Mouse (Mus musculus) stomach, embryonic 15.5 days (tissue): ENCODE data around the gene Socs5. TPM values are rescaled to one million over a fixed set of nuclear protein-coding genes. Genes with fewer than 3 reads are reported as not detected.
A peak's percentile ranks its signal among the peaks of the same experiment; 100 is the strongest.

ENCODE experiments used
- ATAC-seq: fragments of 200-750 bp; cut with Nextera tagmentation; 2 replicates; pipeline ENCODE4 v1.8.0; 2017; ENCODE audit warnings: low read depth, moderate number of reproducible peaks, moderate TSS enrichment; ENCODE audit not compliant: insufficient read depth, low FRiP score
- H3K27ac ChIP-seq: fragments of 300-500 bp; sonication (generic); 2 replicates; pipeline ENCODE4 v1.5.1; 2015; ENCODE audit warnings: mild to moderate bottlenecking, inconsistent platforms
- H3K27me3 ChIP-seq: fragments of 300-500 bp; sonication (generic); replicated peaks from 2 replicates; pipeline ENCODE4 v1.6.1; 2015; ENCODE audit warnings: inconsistent platforms
- H3K36me3 ChIP-seq: fragments of 300-500 bp; sonication (generic); 2 replicates; pipeline ENCODE4 v1.6.1; 2015; ENCODE audit warnings: inconsistent platforms
- H3K4me1 ChIP-seq: fragments of 300-500 bp; sonication (generic); 2 replicates; pipeline ENCODE4 v1.6.1; 2015; ENCODE audit warnings: inconsistent platforms
- H3K4me2 ChIP-seq: fragments of 300-500 bp; sonication (generic); 2 replicates; pipeline ENCODE4 v1.6.1; 2015; ENCODE audit warnings: mild to moderate bottlenecking, inconsistent platforms
- H3K4me3 ChIP-seq: fragments of 300-500 bp; sonication (generic); replicated peaks from 2 replicates; pipeline ENCODE4 v1.5.1; 2015; ENCODE audit warnings: inconsistent platforms
- H3K9ac ChIP-seq: fragments of 300-500 bp; sonication (generic); 2 replicates; pipeline ENCODE4 v1.6.1; 2015; ENCODE audit warnings: inconsistent platforms
- H3K9me3 ChIP-seq: fragments of 300-500 bp; sonication (generic); 2 replicates; pipeline ENCODE4 v1.6.1; 2016; ENCODE audit warnings: inconsistent platforms
- WGBS: fragments of 180-500 bp; shearing (Covaris S2); methylation state at CpG from one replicate; pipeline ENCODE4 v1.1.7; 2015; 5-methylcytosine and 5-hydroxymethylcytosine counted together
- polyA plus RNA-seq: library from polyadenylated mRNA; unstranded; fragments of >200 nt; fragmentation: Nextera tagmentation; extraction: Ambion mirVana; gene quantifications from 2 replicates; pipeline ENCODE4 v1.2.1, GENCODE M21; 2015

Socs5 gene
- polyA plus RNA-seq, 1 experiment from 2014 or later: 12.2 TPM

GRCm38 (mm10) chr17:87146415-87147021 is 39.0 kb downstream of the Socs5 start:
- Histone ChIP-seq H3K36me3 (no peaks in the 10 kb centered on the region), H3K4me3 (no peak overlapping the region), H3K27me3 (no peaks in the 10 kb centered on the region), H3K4me2 (no peak overlapping the region), H3K9ac (no peak overlapping the region), H3K9me3 (no peaks in the 10 kb centered on the region), H3K4me1 (no peaks in the 10 kb centered on the region; the same call in 1 of the 2 replicates), H3K27ac (no peak overlapping the region)
- WGBS: 74% methylated on average over 8 of the region's 8 CpGs
- no peak for ATAC-seq

GRCm38 (mm10) chr17:87149762-87150161 is 42.3 kb downstream of the Socs5 start:
- Histone ChIP-seq H3K4me1 (0 out of 2 replicates have a peak, but pooled peaks cover 4% of the 10 kb centered on the region), H3K27me3 (no peaks in the 10 kb centered on the region), H3K9ac (no peak overlapping the region), H3K27ac (no peak overlapping the region), H3K4me3 (no peak overlapping the region), H3K9me3 (no peaks in the 10 kb centered on the region), H3K36me3 (no peaks in the 10 kb centered on the region), H3K4me2 (no peak overlapping the region)
- ATAC-seq: no peak
- WGBS: 71% methylated on average over 12 of the region's 12 CpGs

GRCm38 (mm10) chr17:87152984-87153383 is 45.5 kb downstream of the Socs5 start:
- no peak for ATAC-seq
- Histone ChIP-seq H3K27ac (no peak overlapping the region), H3K36me3 (no peaks in the 10 kb centered on the region), H3K4me2 (no peak overlapping the region), H3K4me3 (no peak overlapping the region), H3K4me1 (0 out of 2 replicates have a peak, but pooled peaks cover 4% of the 10 kb centered on the region), H3K27me3 (no peaks in the 10 kb centered on the region), H3K9ac (no peak overlapping the region), H3K9me3 (no peaks in the 10 kb centered on the region)
- WGBS: 39% methylated on average over 5 of the region's 5 CpGs

- no peak overlapping the region for H3K9ac ChIP-seq
- 56% methylated on average over 3 of the region's 3 CpGs for WGBS
- no peaks in the 10 kb centered on the region for H3K36me3 ChIP-seq
- no peak for ATAC-seq
- no peak overlapping the region for H3K27ac ChIP-seq
- H3K27me3 ChIP-seq: no peaks in the 10 kb centered on the region
- no peaks in the 10 kb centered on the region for H3K9me3 ChIP-seq
- 0 out of 2 replicates have a peak, but pooled peaks cover 4% of the 10 kb centered on the region for H3K4me1 ChIP-seq
- H3K4me2 ChIP-seq: no peak overlapping the region
- H3K4me3 ChIP-seq: no peak overlapping the region
Measured at GRCm38 (mm10) chr17:87155664-87156063, 48.2 kb downstream of the Socs5 start.

GRCm38 (mm10) chr17:87157739-87158138 is 50.3 kb downstream of the Socs5 start:
- Histone ChIP-seq H3K9ac (no peak overlapping the region), H3K4me1 (0 out of 2 replicates have a peak, but pooled peaks cover 4% of the 10 kb centered on the region), H3K36me3 (no peaks in the 10 kb centered on the region), H3K4me2 (no peak overlapping the region), H3K27me3 (no peaks in the 10 kb centered on the region), H3K27ac (no peak overlapping the region), H3K4me3 (no peak overlapping the region), H3K9me3 (no peaks in the 10 kb centered on the region)
- peak; percentile 65; the same call in 1 of the 2 replicates for ATAC-seq
- 53% methylated on average over 13 of the region's 13 CpGs for WGBS

GRCm38 (mm10) chr17:87158597-87158996 is 51.1 kb downstream of the Socs5 start:
- H3K4me1 ChIP-seq: no peaks in the 10 kb centered on the region
- no peaks in the 10 kb centered on the region for H3K9me3 ChIP-seq
- no peaks in the 10 kb centered on the region for H3K36me3 ChIP-seq
- H3K4me2 ChIP-seq: no peak overlapping the region
- H3K4me3 ChIP-seq: no peak overlapping the region
- H3K9ac ChIP-seq: no peak overlapping the region
- H3K27me3 ChIP-seq: no peaks in the 10 kb centered on the region
- no peak for ATAC-seq
- 70% methylated on average over 14 of the region's 14 CpGs for WGBS
- H3K27ac ChIP-seq: no peak overlapping the region

GRCm38 (mm10) chr17:87160270-87160669 is 52.8 kb downstream of the Socs5 start:
- H3K36me3 ChIP-seq: no peaks in the 10 kb centered on the region
- no peak for ATAC-seq
- no peaks in the 10 kb centered on the region for H3K4me1 ChIP-seq
- H3K27ac ChIP-seq: no peak overlapping the region
- no peaks in the 10 kb centered on the region for H3K27me3 ChIP-seq
- no peak overlapping the region for H3K4me3 ChIP-seq
- no peaks in the 10 kb centered on the region for H3K9me3 ChIP-seq
- 76% methylated on average over 3 of the region's 3 CpGs for WGBS
- no peak overlapping the region for H3K9ac ChIP-seq
- H3K4me2 ChIP-seq: no peak overlapping the region

GRCm38 (mm10) chr17:87164312-87164922 is 56.9 kb downstream of the Socs5 start:
- no peak; the same call in 1 of the 2 replicates for ATAC-seq
- H3K9me3 ChIP-seq: no peaks in the 10 kb centered on the region
- no peak overlapping the region for H3K9ac ChIP-seq
- H3K4me3 ChIP-seq: no peak overlapping the region
- H3K36me3 ChIP-seq: no peaks in the 10 kb centered on the region
- H3K4me1 ChIP-seq: no peaks in the 10 kb centered on the region
- WGBS: 79% methylated on average over 7 of the region's 7 CpGs
- no peak overlapping the region for H3K27ac ChIP-seq
- no peaks in the 10 kb centered on the region for H3K27me3 ChIP-seq
- H3K4me2 ChIP-seq: no peak overlapping the region

GRCm38 (mm10) chr17:87167407-87167806 is 59.9 kb downstream of the Socs5 start:
- no peak overlapping the region for H3K9ac ChIP-seq
- no peaks in the 10 kb centered on the region for H3K9me3 ChIP-seq
- H3K36me3 ChIP-seq: no peaks in the 10 kb centered on the region
- H3K4me2 ChIP-seq: no peak overlapping the region
- no peak for ATAC-seq
- H3K27me3 ChIP-seq: no peaks in the 10 kb centered on the region
- H3K27ac ChIP-seq: no peak overlapping the region
- no peak overlapping the region for H3K4me3 ChIP-seq
- H3K4me1 ChIP-seq: no peaks in the 10 kb centered on the region
- 93% methylated on average over 5 of the region's 5 CpGs for WGBS

- H3K36me3 ChIP-seq: no peaks in the 10 kb centered on the region
- WGBS: 58% methylated on average over 3 of the region's 3 CpGs
- no peaks in the 10 kb centered on the region for H3K27me3 ChIP-seq
- no peak overlapping the region for H3K4me3 ChIP-seq
- no peaks in the 10 kb centered on the region for H3K9me3 ChIP-seq
- H3K9ac ChIP-seq: no peak overlapping the region
- no peak overlapping the region for H3K27ac ChIP-seq
- H3K4me2 ChIP-seq: no peak overlapping the region
- no peaks in the 10 kb centered on the region for H3K4me1 ChIP-seq
- ATAC-seq: no peak
Measured at GRCm38 (mm10) chr17:87169076-87169475, 61.6 kb downstream of the Socs5 start.

GRCm38 (mm10) chr17:87170364-87170763 is 62.9 kb downstream of the Socs5 start:
- Histone ChIP-seq H3K27ac (no peak overlapping the region), H3K9ac (no peak overlapping the region), H3K4me3 (no peak overlapping the region), H3K36me3 (no peaks in the 10 kb centered on the region), H3K4me1 (no peaks in the 10 kb centered on the region; the same call in 1 of the 2 replicates), H3K9me3 (no peaks in the 10 kb centered on the region), H3K4me2 (no peak overlapping the region), H3K27me3 (no peaks in the 10 kb centered on the region)
- ATAC-seq: no peak
- 38% methylated on average over 5 of the region's 5 CpGs for WGBS

- no peaks in the 10 kb centered on the region for H3K9me3 ChIP-seq
- H3K4me3 ChIP-seq: no peak overlapping the region
- no peaks in the 10 kb centered on the region for H3K27me3 ChIP-seq
- no peak overlapping the region for H3K27ac ChIP-seq
- H3K4me2 ChIP-seq: no peak overlapping the region
- H3K4me1 ChIP-seq: peaks cover 11% of the 10 kb centered on the region
- WGBS: 79% methylated on average over 3 of the region's 3 CpGs
- H3K36me3 ChIP-seq: no peaks in the 10 kb centered on the region
- ATAC-seq: no peak
- no peak overlapping the region for H3K9ac ChIP-seq
Measured at GRCm38 (mm10) chr17:87172031-87172430, 64.6 kb downstream of the Socs5 start.
